Mouse (Mus musculus) ES-E14 (cell line): Measurements from ENCODE around the gene Polr2c. TPM values are rescaled to one million over a fixed set of nuclear protein-coding genes. Genes with fewer than 3 reads are reported as not detected.

Experiments
- DNase-seq: peaks from one replicate; pipeline ENCODE4 v3.0.0-alpha.2; 2013; ENCODE audit warnings: low read depth, low spot score
- H3K27ac ChIP-seq: 2 replicates; pipeline ENCODE4 v1.5.1; 2012; ENCODE audit warnings: low read depth, mild to moderate bottlenecking, low read length, moderate library complexity, mixed read lengths; ENCODE audit not compliant: poor library complexity, insufficient read depth, severe bottlenecking
- H3K36me3 ChIP-seq: 2 replicates; pipeline ENCODE4 v1.6.1; 2012; ENCODE audit warnings: mild to moderate bottlenecking, low read length, moderate library complexity, mixed read lengths; ENCODE audit not compliant: control insufficient read depth, poor library complexity, insufficient read depth, severe bottlenecking
- H3K4me1 ChIP-seq, 2 experiments: fragments of 150-350 bp in 1 of 2; sonication (generic) in 1 of 2; 2 replicates each; pipeline ENCODE4 v1.6.1; 2012; ENCODE audit warnings: low read length in 2 of 2, mild to moderate bottlenecking in 1 of 2, mixed read lengths in 1 of 2; ENCODE audit not compliant: control insufficient read depth in 2 of 2, insufficient read depth in 2 of 2, poor library complexity in 1 of 2
- H3K4me3 ChIP-seq, 2 experiments: fragments of 150-350 bp in 1 of 2; sonication (generic) in 1 of 2; 2 replicates each; pipeline ENCODE4 v1.5.1; 2012; ENCODE audit warnings: low read length in 2 of 2, low read depth in 1 of 2, mild to moderate bottlenecking in 1 of 2, mixed read lengths in 1 of 2; ENCODE audit not compliant: insufficient read depth in 1 of 2, poor library complexity in 1 of 2, severe bottlenecking in 1 of 2
- H3K9ac ChIP-seq: 2 replicates; pipeline ENCODE4 v1.6.1; 2012; ENCODE audit warnings: low read depth, mild to moderate bottlenecking, low read length, mixed read lengths; ENCODE audit not compliant: poor library complexity, insufficient read depth, severe bottlenecking
- H3K9me3 ChIP-seq: fragments of 150-350 bp; sonication (generic); 2 replicates; pipeline ENCODE4 v1.6.1; 2012; ENCODE audit warnings: low read depth, mild to moderate bottlenecking, low read length; ENCODE audit not compliant: control insufficient read depth, insufficient read depth
- CHD2 ChIP-seq: IDR thresholded peaks from 2 replicates; pipeline ENCODE4 v1.6.1; 2014; ENCODE audit warnings: mild to moderate bottlenecking, low read depth, low read length, inconsistent platforms
- HCFC1 ChIP-seq: IDR thresholded peaks from 2 replicates; pipeline ENCODE4 v1.6.1; 2012; ENCODE audit warnings: low read length, inconsistent platforms, borderline replicate concordance; ENCODE audit not compliant: insufficient read depth
- MAFK ChIP-seq: IDR thresholded peaks from 2 replicates; pipeline ENCODE4 v1.6.1; 2014; ENCODE audit warnings: mild to moderate bottlenecking, low read depth, low read length, inconsistent platforms; ENCODE audit not compliant: insufficient read depth
- ZC3H11A ChIP-seq: IDR thresholded peaks from 2 replicates; pipeline ENCODE4 v1.6.1; 2012; ENCODE audit warnings: low read depth, mild to moderate bottlenecking, inconsistent platforms, low read length, borderline replicate concordance
- ZNF384 ChIP-seq: IDR thresholded peaks from 2 replicates; pipeline ENCODE4 v1.6.1; 2012; ENCODE audit warnings: low read depth, low read length, inconsistent platforms
- in situ Hi-C, 2 experiments: fragments of 600-800 bp; cut with MboI; formaldehyde crosslinking; loops; one replicate each; pipeline ENCODE4 v1.15.1; 2025; ENCODE audit warnings: low sequenced_read_pairs in 2 of 2, inconsistent platforms in 1 of 2; ENCODE audit not compliant: unreplicated experiment in 2 of 2
- total RNA-seq: library from RNA; depleted of rRNA; stranded (reverse); fragments of 300-350 nt; gene quantifications from 2 replicates; pipeline ENCODE4 v1.2.3, GENCODE M21; 2012

The Polr2c gene
- total RNA-seq, 1 experiment: 119 TPM

DNA sequence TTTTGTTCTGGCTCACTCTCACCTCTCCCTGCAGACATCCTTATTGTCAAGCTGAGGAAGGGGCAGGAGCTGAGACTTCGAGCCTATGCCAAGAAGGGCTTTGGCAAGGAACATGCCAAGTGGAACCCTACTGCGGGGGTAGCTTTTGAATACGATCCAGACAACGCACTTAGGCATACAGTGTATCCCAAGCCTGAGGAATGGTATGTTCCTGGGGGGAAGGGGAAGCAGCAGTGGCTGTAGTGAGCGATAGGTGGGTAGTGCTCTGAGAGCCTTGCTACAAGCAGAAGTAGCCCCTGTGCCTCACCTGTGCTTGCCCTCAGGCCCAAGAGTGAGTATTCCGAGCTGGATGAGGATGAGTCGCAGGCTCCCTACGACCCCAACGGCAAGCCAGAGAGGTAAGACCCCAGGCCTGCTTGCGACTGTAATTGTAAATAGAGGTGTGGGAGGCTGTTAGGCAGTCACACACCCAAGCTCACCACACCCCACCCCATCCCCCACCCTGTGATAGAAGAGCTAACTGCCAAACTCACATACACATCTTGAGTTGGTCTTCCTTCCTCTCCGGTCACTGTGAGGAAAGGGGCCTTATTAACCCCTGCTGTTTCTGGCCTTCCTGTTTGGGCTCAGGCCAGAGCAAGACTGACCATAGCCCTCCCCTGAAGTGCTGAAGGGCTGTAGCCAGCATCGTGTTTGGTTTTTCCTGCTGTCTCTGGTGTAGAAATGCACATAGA lies 5.4 kb downstream of the Polr2c start:
- no peak overlapping the region for H3K9ac ChIP-seq
- no peaks in the 10 kb centered on the region for H3K9me3 ChIP-seq
- TF ChIP-seq MAFK: no peak
- TF ChIP-seq ZNF384: no peak
- no peak for TF ChIP-seq CHD2
- TF ChIP-seq ZC3H11A: no peak
- no peak for TF ChIP-seq HCFC1
- no peak for DNase-seq
- peaks cover 0 to 20% of the 10 kb centered on the region in 2 experiments; a peak in 2 of 4 replicates for H3K4me1 ChIP-seq
- no peak overlapping the region for H3K4me3 ChIP-seq
- H3K36me3 ChIP-seq: peaks cover 53% of the 10 kb centered on the region
- no peak overlapping the region for H3K27ac ChIP-seq
- in situ Hi-C loops: no loop called here

- in situ Hi-C loops: no loop called here
- DNase-seq: no peak
- H3K9me3 ChIP-seq: no peaks in the 10 kb centered on the region
- no peak overlapping the region for H3K4me3 ChIP-seq
- H3K9ac ChIP-seq: no peak overlapping the region
- H3K36me3 ChIP-seq: peaks cover 53% of the 10 kb centered on the region
- H3K4me1 ChIP-seq: peaks cover 0 to 20% of the 10 kb centered on the region in 2 experiments; a peak in 2 of 4 replicates
- no peak overlapping the region for H3K27ac ChIP-seq
- TF ChIP-seq HCFC1 (no peak), MAFK (no peak), ZNF384 (no peak), CHD2 (no peak), ZC3H11A (no peak)
Observed at GRCm38 (mm10) chr8:94863897-94864673, 6.8 kb downstream of the Polr2c start.

- DNase-seq: no peak
Observed at GRCm38 (mm10) chr8:94865292-94865691, 8.0 kb downstream of the Polr2c start.

DNA sequence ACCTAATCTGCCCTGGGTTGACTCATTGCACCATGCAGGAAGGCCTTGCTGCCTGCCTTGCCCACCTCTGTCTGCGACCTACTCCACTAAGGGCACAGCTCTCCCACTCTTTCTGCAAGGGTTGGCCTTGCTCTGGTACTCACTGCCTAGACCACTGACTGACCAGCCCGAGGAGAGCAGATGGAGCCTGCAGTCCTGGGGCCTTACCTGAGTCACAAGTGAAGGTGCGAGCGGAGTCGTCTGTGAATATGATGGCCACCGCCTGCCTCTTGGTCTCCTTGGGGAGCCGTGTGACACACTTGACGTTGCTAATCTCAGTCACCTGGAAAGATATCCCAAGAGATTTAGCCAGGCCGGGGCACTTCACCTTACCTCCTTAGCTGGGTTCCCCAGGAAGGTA lies 9.7 kb downstream of the Polr2c start:
- in situ Hi-C loops: no loop called here
- no peak overlapping the region for H3K4me3 ChIP-seq
- H3K4me1 ChIP-seq: peaks cover 0 to 20% of the 10 kb centered on the region in 2 experiments; a peak in 1 of 4 replicates
- H3K27ac ChIP-seq: no peak overlapping the region
- no peak for DNase-seq
- TF ChIP-seq MAFK (no peak), ZNF384 (no peak), ZC3H11A (no peak), HCFC1 (no peak), CHD2 (no peak)
- H3K36me3 ChIP-seq: peaks cover 39% of the 10 kb centered on the region
- H3K9ac ChIP-seq: no peak overlapping the region
- no peaks in the 10 kb centered on the region for H3K9me3 ChIP-seq

More at GRCm38 (mm10) chr8:94865292-94865691, 8.0 kb downstream of the Polr2c start:
- in situ Hi-C loops: no loop called here
- Histone ChIP-seq H3K36me3 (peaks cover 50% of the 10 kb centered on the region), H3K4me1 (peaks cover 0 to 16% of the 10 kb centered on the region in 2 experiments; a peak in 2 of 4 replicates), H3K9ac (no peak overlapping the region), H3K9me3 (no peaks in the 10 kb centered on the region), H3K4me3 (no peak overlapping the region), H3K27ac (no peak overlapping the region)
- TF ChIP-seq CHD2: no peak
- no peak for TF ChIP-seq HCFC1
- TF ChIP-seq MAFK: no peak
- no peak for TF ChIP-seq ZC3H11A
- no peak for TF ChIP-seq ZNF384
